Mouse (Mus musculus) lung, adult 2 months (tissue): ENCODE measurements at regions not wholly inside any gene's neighbourhood (a gene's known extent, or its start where the extent isn't known, plus 50 kb on each side); places are given as distances from the start of the nearest gene placed in this dataset.

Experiments
- DNase-seq: peaks from one replicate; pipeline ENCODE4 v3.0.0; 2022
- H3K4me1 ChIP-seq: fragments of 200-500 bp; 2 replicates; pipeline ENCODE4 v1.6.1; 2011; ENCODE audit warnings: low read length; ENCODE audit not compliant: control insufficient read depth, insufficient read depth
- H3K4me3 ChIP-seq: fragments of 200-500 bp; replicated peaks from 2 replicates; pipeline ENCODE3; 2011; ENCODE audit warnings: low read depth, mild to moderate bottlenecking, control low read depth, low read length; ENCODE audit errors: extremely low read depth
- CTCF ChIP-seq: fragments of 200-500 bp; IDR thresholded peaks from 2 replicates; pipeline ENCODE4 v1.5.1; 2011; ENCODE audit warnings: mild to moderate bottlenecking, low read length, control low read depth; ENCODE audit not compliant: insufficient read depth
- POLR2A ChIP-seq: fragments of 200-500 bp; IDR thresholded peaks from 2 replicates; pipeline ENCODE4 v1.6.1; 2011; ENCODE audit warnings: low read depth, mild to moderate bottlenecking, control low read depth, low read length, borderline replicate concordance; ENCODE audit errors: extremely low read depth
- WGBS: fragments of 180-500 bp; shearing (Covaris S2); methylation state at CpG from one replicate; pipeline ENCODE4 v1.1.7; 2018; 5-methylcytosine and 5-hydroxymethylcytosine counted together

DNA sequence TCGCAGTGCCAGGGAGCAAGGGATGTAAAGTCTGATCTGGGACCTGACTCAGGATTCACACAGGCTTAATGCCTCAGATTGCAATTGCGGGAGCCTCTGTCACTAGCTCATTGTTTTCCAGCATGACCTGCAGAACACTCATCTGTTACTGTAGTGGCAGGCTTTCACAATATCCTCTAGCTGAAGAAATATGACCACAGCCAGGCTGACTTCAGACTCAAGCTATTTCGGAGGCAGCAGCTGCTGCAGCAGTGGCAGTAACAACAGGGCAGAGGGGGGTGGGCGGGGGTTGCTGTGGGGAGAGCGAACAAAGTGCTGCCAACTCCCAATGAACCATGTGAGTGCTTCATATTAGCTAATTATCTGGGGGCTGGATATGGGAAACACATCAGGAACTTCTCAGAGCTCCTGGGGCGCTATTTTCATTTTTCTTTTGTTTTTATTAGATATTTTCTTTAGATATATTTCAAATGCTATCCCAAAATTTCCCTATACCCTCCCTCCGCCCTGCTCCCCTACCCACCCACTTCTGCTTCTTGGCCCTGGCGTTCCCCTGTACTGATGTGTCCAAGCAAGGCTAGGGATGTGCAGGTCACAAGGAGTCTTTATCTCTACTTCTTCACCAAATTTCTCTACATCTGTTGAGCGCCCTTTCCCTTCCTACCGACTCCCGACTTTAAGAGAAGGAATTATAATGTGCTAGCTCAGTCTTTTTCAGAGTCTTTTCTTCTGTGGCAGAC, 242.5 kb upstream of the Dab2 start:
- 44% methylated on average over 11 of the region's 11 CpGs for WGBS
- TF ChIP-seq POLR2A (no peak), CTCF (no peak)
- DNase-seq, result no peak
- H3K4me1 ChIP-seq, result no peaks in the 10 kb centered on the region
- H3K4me3 ChIP-seq, result no peak overlapping the region

DNA sequence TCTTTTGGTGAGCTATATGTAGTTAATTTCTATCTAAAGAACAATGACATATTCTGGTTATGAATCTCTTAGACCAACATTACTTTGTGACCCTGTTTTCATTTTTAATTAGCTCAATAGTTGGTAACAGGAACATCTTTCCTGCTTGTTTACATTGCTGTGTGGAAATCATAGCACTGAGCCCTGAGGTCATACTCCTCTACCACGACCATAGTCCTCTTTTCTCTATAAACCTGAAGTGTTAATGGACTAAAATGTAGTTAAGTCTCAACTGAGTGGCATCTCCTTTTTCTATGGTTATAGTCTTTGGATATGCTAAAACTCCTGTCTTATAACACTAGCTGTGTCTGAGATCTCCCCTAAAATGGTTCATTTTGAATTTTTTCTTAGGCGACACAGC, 240.2 kb upstream of the Dab2 start:
- no peak overlapping the region for H3K4me3 ChIP-seq
- H3K4me1 ChIP-seq, result no peaks in the 10 kb centered on the region
- DNase-seq, result no peak
- TF ChIP-seq POLR2A, result no peak
- TF ChIP-seq CTCF, result no peak
- whole genome bisulfite sequencing, result 64% methylated on average over 2 of the region's 2 CpGs

DNA sequence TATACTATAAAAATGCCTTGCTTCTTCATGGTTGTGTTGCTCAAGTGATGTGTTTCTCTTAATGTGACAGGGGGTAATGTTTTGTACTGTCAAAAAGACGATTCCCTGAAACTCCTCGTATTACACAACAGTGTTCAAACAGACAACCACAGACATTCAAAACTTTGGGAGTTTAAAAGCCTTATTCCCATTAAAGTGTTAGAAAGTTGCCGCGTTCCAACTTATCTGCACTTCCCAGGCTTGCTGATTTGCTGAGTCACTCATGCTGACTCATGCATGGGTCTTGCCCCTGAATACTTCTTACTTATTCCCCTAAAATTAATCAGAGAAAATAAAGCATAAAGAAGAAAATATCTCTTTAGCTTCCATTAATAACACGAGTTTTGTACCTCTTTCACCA, 239.8 kb upstream of the Dab2 start:
- DNase-seq, result no peak
- H3K4me3 ChIP-seq, result no peak overlapping the region
- no peaks in the 10 kb centered on the region for H3K4me1 ChIP-seq
- WGBS, result 69% methylated on average over 5 of the region's 5 CpGs
- TF ChIP-seq CTCF (no peak), POLR2A (no peak)

DNA sequence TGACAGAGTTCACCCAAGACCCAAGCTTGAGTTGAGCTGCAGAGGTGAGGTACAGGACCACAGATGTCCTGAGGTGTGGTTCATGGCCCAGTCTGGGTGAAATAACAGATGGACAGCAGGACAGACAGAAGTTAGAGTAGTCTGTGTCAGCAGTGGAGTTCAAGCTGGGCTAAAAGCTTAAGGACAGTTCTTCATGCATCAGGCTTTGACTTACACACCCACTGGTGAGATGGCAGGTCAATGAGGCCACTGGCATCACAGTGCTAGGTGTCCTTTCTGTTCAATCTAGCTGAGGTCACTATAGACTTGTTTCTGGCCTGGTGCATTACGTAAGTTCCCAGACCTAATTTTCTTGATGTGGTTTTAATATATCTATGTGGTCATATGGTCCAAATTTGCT, 238.9 kb upstream of the Dab2 start:
- 91% methylated on average over 1 of the region's 1 CpGs for WGBS
- H3K4me1 ChIP-seq, result no peaks in the 10 kb centered on the region
- no peak overlapping the region for H3K4me3 ChIP-seq
- TF ChIP-seq POLR2A (no peak), CTCF (no peak)
- DNase-seq, result no peak

DNA sequence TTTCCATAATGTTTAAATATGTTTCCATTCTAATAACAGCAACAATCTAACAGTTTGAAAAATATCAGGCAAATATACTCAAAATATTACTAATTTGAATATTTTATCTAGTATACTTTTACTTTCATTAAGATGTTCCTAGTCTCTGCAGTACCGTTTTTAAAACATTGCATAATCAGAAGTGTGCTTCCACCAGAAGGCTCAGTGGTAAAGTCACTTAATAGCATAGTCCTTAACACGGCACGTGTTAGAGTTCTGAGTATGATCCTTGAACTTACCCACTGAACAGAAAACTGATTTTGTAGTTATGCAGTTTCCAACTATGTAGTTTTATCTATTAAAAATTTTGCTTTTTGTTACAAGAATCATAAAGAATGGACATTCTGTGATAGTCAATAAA, 234.5 kb upstream of the Dab2 start:
- TF ChIP-seq POLR2A (no peak), CTCF (no peak)
- whole genome bisulfite sequencing, result 75% methylated on average over 3 of the region's 3 CpGs
- no peak overlapping the region for H3K4me3 ChIP-seq
- no peaks in the 10 kb centered on the region for H3K4me1 ChIP-seq
- no peak for DNase-seq

DNA sequence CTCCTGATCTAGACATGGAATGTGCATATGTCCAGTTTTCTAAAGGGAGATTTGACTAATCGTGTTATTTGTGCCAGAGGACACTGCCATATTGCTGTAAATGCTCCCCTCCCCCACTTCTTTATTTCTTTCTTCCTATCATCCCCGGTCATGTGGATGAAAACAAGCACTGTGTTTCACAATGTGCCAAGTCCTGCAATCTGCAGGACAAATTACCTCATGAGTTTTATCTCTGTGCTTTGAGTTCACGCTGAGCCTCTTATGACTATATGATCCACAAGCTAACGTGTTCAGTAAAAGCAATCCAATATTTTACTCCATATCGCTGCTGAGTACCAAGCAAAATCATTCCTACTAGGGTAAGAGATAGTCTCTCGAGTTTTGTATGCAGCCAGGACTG, 232.2 kb upstream of the Dab2 start:
- no peak for DNase-seq
- WGBS, result 58% methylated on average over 6 of the region's 6 CpGs
- H3K4me1 ChIP-seq, result no peaks in the 10 kb centered on the region
- H3K4me3 ChIP-seq, result no peak overlapping the region
- TF ChIP-seq POLR2A (no peak), CTCF (no peak)

DNA sequence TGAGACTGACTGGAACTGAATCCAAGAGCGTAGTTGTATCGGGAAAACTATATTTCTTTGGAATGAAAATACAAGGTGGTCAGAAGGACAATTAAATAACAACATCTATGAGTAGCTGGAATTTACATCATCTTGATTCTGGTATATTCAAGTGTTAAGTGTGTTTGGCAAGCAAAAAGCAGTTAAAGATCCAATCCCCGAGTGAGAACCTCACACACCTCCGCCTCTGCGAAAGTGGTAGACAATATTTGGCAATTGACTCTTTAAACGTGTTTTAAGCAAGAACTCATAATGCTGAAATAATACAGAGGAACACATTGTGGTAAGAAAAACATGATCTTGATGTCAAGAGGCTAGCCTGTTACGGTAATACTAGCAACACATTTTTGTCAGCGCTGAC, 231.2 kb upstream of the Dab2 start:
- TF ChIP-seq POLR2A (no peak), CTCF (no peak)
- Histone ChIP-seq H3K4me1 (no peaks in the 10 kb centered on the region), H3K4me3 (no peak overlapping the region)
- no peak for DNase-seq
- 88% methylated on average over 8 of the region's 8 CpGs for WGBS

DNA sequence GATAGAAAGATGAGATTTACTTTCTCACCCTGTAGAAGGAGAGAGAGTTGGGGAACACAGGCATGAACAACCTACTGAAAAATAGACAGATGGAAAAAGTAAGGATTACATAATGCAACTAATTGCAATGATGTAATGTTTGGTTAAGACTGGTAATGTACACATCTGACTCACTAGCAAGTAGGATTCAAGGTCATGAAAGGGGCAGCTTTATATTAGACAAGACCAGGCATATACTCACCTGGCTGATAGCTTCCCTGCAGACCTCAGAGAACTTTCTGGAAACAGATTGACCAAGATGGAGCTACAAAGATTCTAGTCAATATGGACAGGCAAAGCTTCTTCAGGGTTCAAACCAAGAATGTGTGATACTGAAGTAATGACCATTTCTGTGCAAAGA, 227.7 kb upstream of the Dab2 start:
- Histone ChIP-seq H3K4me3 (no peak overlapping the region), H3K4me1 (no peaks in the 10 kb centered on the region)
- DNase-seq, result no peak
- no peak for TF ChIP-seq POLR2A
- TF ChIP-seq CTCF, result no peak

DNA sequence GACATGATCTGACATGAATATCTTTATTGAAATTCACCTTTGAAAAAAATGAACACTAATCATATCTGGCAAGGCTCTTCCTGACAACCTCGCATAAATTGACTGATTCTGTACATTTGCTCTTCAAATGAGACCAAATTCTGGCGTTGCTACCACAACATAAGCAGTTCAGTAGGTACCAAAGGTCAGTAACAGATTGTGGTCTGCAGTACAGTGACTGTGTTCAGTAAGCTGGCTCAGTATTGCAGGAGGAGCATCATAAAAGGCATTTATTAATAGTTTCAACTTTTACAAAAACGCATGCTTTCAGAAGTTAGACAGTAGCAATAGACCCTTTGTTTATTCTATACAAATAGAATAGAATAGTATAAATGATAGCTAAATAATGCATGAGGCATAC, 226.7 kb upstream of the Dab2 start:
- H3K4me1 ChIP-seq, result no peaks in the 10 kb centered on the region
- DNase-seq, result no peak
- TF ChIP-seq POLR2A, result no peak
- TF ChIP-seq CTCF, result no peak
- 66% methylated on average over 3 of the region's 3 CpGs for WGBS
- no peak overlapping the region for H3K4me3 ChIP-seq

DNA sequence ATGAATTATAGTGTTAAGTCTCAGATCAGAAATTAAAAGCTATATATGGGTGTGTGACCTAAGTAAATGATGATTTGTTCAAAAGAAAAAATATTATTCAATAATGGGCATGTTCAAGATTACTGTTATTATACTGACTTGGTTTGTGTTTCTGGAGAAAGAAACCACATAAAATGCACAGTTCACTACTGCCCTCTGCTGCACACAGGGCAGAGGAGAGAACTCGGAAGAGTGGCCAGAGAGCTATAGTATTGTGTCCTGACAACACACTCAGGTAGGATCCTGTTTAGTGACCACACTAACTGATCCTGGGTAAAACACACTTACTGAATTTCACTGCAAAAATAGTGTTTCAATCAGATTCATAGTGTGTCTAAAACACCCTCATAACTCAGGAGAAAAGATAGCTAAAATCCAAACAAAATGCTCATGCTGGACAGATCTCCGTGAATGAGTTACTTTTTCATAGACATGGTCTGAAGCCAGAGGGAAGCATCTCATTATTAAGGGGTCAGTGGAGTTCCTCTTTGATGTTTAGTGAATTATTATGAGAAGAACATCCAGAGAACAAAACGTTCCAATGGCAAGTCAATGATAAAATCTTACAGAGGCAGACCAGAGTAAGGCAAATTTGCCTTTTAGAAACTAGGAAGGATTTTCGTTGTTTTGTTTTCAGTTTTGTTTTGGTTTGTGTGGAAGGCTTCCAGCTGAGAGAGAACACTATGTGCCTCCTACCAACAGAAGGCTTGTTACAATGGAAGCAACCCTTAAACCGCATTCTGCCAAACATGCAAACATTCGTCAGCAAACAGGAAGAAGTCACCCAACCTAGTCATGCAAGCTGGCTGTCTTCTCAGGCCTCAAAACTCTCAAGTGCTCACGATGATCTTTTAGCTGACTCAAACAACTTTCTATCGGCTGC, 218.6 kb upstream of the Dab2 start:
- TF ChIP-seq POLR2A, result no peak
- TF ChIP-seq CTCF, result peak; percentile 47
- Histone ChIP-seq H3K4me1 (no peaks in the 10 kb centered on the region), H3K4me3 (no peak overlapping the region)
- WGBS, result 36% methylated on average over 8 of the region's 8 CpGs
- DNase-seq, result peak; percentile 11

DNA sequence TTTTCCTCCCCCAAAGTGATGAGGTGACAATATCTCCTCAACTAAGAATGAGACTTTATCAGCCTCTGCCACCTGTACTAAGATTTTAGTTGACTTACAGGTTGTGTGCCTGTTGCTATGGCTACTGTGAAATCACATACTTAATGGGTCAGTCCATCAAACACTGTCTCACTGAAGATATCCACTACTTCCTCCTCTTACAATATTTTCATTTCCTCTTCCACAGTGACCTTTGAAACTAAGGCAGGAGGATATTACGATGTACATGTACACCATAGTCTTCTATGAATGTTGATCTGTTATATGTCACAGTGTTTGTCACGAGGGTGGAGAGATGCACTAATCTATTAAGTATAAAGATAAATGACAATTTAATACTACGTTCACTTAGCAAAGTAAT, 212.4 kb upstream of the Dab2 start:
- Histone ChIP-seq H3K4me1 (no peaks in the 10 kb centered on the region), H3K4me3 (no peak overlapping the region)
- no peak for DNase-seq
- WGBS, result 63% methylated on average over 3 of the region's 3 CpGs
- TF ChIP-seq POLR2A (no peak), CTCF (no peak)
